Mouse (Mus musculus) small intestine, adult 2 months (tissue): ENCODE results near the gene Nsun2. TPM values are rescaled to one million over a fixed set of nuclear protein-coding genes. Genes with fewer than 3 reads are reported as not detected.

Experiments used
- H3K27ac ChIP-seq: fragments of 200-500 bp; 2 replicates; pipeline ENCODE4 v1.5.1; 2012; ENCODE audit warnings: low read depth, low read length, control low read depth, inconsistent platforms; ENCODE audit not compliant: insufficient read depth
- H3K27me3 ChIP-seq: fragments of 200-500 bp; 2 replicates; pipeline ENCODE4 v1.6.1; 2012; ENCODE audit warnings: mild to moderate bottlenecking, moderate library complexity, low read length, inconsistent platforms; ENCODE audit not compliant: control insufficient read depth, insufficient read depth
- H3K36me3 ChIP-seq: fragments of 200-500 bp; 2 replicates; pipeline ENCODE4 v1.6.1; 2012; ENCODE audit warnings: mild to moderate bottlenecking, low read length, control low read depth, inconsistent platforms; ENCODE audit not compliant: control insufficient read depth, insufficient read depth
- H3K4me1 ChIP-seq: fragments of 200-500 bp; 2 replicates; pipeline ENCODE4 v1.6.1; 2012; ENCODE audit warnings: low read length, inconsistent platforms, mixed read lengths; ENCODE audit not compliant: control insufficient read depth, insufficient read depth, insufficient read length
- H3K4me3 ChIP-seq: fragments of 200-500 bp; 2 replicates; pipeline ENCODE4 v1.5.1; 2012; ENCODE audit warnings: low read depth, mild to moderate bottlenecking, control low read depth, inconsistent platforms, low read length, moderate library complexity
- CTCF ChIP-seq: fragments of 200-500 bp; IDR thresholded peaks from 2 replicates; pipeline ENCODE4 v1.5.1; 2012; ENCODE audit warnings: low read depth, mild to moderate bottlenecking, control low read depth, inconsistent platforms, low read length, moderate library complexity, mixed read lengths; ENCODE audit not compliant: insufficient replicate concordance, insufficient read length; ENCODE audit errors: extremely low read depth
- POLR2A ChIP-seq: fragments of 200-500 bp; IDR thresholded peaks from 2 replicates; pipeline ENCODE4 v1.6.1; 2012; ENCODE audit warnings: low read depth, mild to moderate bottlenecking, control low read depth, inconsistent platforms, low read length, moderate library complexity
- WGBS: fragments of 180-500 bp; shearing (Covaris S2); methylation state at CpG from one replicate; pipeline ENCODE4 v1.1.7; 2018; 5-methylcytosine and 5-hydroxymethylcytosine counted together
- polyA plus RNA-seq: library from polyadenylated mRNA; depleted of rRNA; stranded (reverse); fragments of >200 nt; gene quantifications from 2 replicates; pipeline ENCODE4 v1.2.3, GENCODE M21; 2012

The Nsun2 gene
- polyA plus RNA-seq, 1 experiment, result 26.6 TPM

GRCm38 (mm10) chr13:69554255-69554654, 20.7 kb downstream of the Nsun2 start:
- 75% methylated on average over 9 of the region's 9 CpGs for WGBS
- H3K27me3 ChIP-seq, result no peaks in the 10 kb centered on the region
- no peaks in the 10 kb centered on the region for H3K36me3 ChIP-seq
- no peak for TF ChIP-seq POLR2A
- no peak for TF ChIP-seq CTCF
- no peak overlapping the region for H3K27ac ChIP-seq
- H3K4me1 ChIP-seq, result peaks cover 2% of the 10 kb centered on the region; the same call in 1 of the 2 replicates
- H3K4me3 ChIP-seq, result no peak overlapping the region

- Histone ChIP-seq H3K27ac (no peak overlapping the region), H3K36me3 (no peaks in the 10 kb centered on the region), H3K27me3 (no peaks in the 10 kb centered on the region), H3K4me3 (no peak overlapping the region), H3K4me1 (peaks cover 5% of the 10 kb centered on the region)
- TF ChIP-seq CTCF (no peak), POLR2A (no peak)
- WGBS, result 38% methylated on average over 8 of the region's 8 CpGs
These were observed 21.5 kb downstream of the Nsun2 start for GRCm38 (mm10) chr13:69555045-69555444.

GRCm38 (mm10) chr13:69555957-69556482, 22.5 kb downstream of the Nsun2 start:
- no peaks in the 10 kb centered on the region for H3K36me3 ChIP-seq
- H3K27ac ChIP-seq, result no peak overlapping the region
- no peak overlapping the region for H3K4me3 ChIP-seq
- TF ChIP-seq CTCF (no peak), POLR2A (no peak)
- H3K4me1 ChIP-seq, result peaks cover 5% of the 10 kb centered on the region
- H3K27me3 ChIP-seq, result no peaks in the 10 kb centered on the region
- WGBS, result 86% methylated on average over 6 of the region's 6 CpGs

GRCm38 (mm10) chr13:69556728-69557127, 23.2 kb downstream of the Nsun2 start:
- no peaks in the 10 kb centered on the region for H3K36me3 ChIP-seq
- no peak overlapping the region for H3K4me3 ChIP-seq
- no peak overlapping the region for H3K27ac ChIP-seq
- peaks cover 5% of the 10 kb centered on the region for H3K4me1 ChIP-seq
- H3K27me3 ChIP-seq, result no peaks in the 10 kb centered on the region
- TF ChIP-seq POLR2A (no peak), CTCF (no peak)

GRCm38 (mm10) chr13:69558098-69558660, 24.6 kb downstream of the Nsun2 start:
- WGBS, result 33% methylated on average over 6 of the region's 6 CpGs
- TF ChIP-seq POLR2A (no peak), CTCF (no peak)
- H3K4me1 ChIP-seq, result peaks cover 15% of the 10 kb centered on the region
- no peak overlapping the region for H3K4me3 ChIP-seq
- no peaks in the 10 kb centered on the region for H3K36me3 ChIP-seq
- no peak overlapping the region for H3K27ac ChIP-seq
- no peaks in the 10 kb centered on the region for H3K27me3 ChIP-seq

GRCm38 (mm10) chr13:69559291-69559961, 25.9 kb downstream of the Nsun2 start:
- Histone ChIP-seq H3K27me3 (no peaks in the 10 kb centered on the region), H3K36me3 (no peaks in the 10 kb centered on the region), H3K4me3 (no peak overlapping the region), H3K4me1 (peaks cover 18% of the 10 kb centered on the region), H3K27ac (no peak overlapping the region)
- no peak for TF ChIP-seq CTCF
- TF ChIP-seq POLR2A, result no peak
- WGBS, result 41% methylated on average over 13 of the region's 13 CpGs

GRCm38 (mm10) chr13:69562004-69562403, 28.5 kb downstream of the Nsun2 start:
- Histone ChIP-seq H3K36me3 (no peaks in the 10 kb centered on the region), H3K27ac (no peak overlapping the region), H3K4me1 (peaks cover 20% of the 10 kb centered on the region), H3K27me3 (no peaks in the 10 kb centered on the region), H3K4me3 (no peak overlapping the region)
- 89% methylated on average over 9 of the region's 9 CpGs for WGBS
- TF ChIP-seq POLR2A (no peak), CTCF (no peak)
